Mouse (Mus musculus): ENCODE data around the gene Gpkow. TPM values are rescaled to one million over a fixed set of nuclear protein-coding genes. Genes with fewer than 3 reads are reported as not detected.
A peak's percentile ranks its signal among the peaks of the same experiment; 100 is the strongest.
"Not testable (repeated sequence)": the region's sequence is repeated elsewhere in the genome, so short reads cannot be mapped to it uniquely, and the experiment has no call there.

Gene Gpkow
- polyA plus RNA-seq, 1 experiment from 2014 or later: 29.5 TPM

- H3K9ac ChIP-seq (ENCODE audit: low read depth, low read length); H3K4me2 ChIP-seq (ENCODE audit: low read depth, low read length); H3K9me3 ChIP-seq (ENCODE audit: control insufficient read depth, low read length); H3K4me3 ChIP-seq (ENCODE audit: low read length); H3K27me3 ChIP-seq (replicated peaks; ENCODE audit: control insufficient read depth, insufficient read depth, low read length); H3K27ac ChIP-seq (ENCODE audit: low read length); H3K36me3 ChIP-seq (ENCODE audit: control insufficient read depth, insufficient read depth, low read length); H3K4me1 ChIP-seq (ENCODE audit: control insufficient read depth, insufficient read depth, low read length); ATAC-seq: not testable (repeated sequence)
- 35% methylated on average over 1 of the region's 1 CpGs for WGBS
These were observed 19.1 kb downstream of the Gpkow start for GRCm38 (mm10) chrX:7716058-7716457.

GRCm38 (mm10) chrX:7721514-7722281 is 24.8 kb downstream of the Gpkow start, which contains the start of gene Gm45208:
Gene Gm45208 (plus strand): TSS chrX:7722245.
- peak within 1 kb of the TSS; percentile 92 for H3K27ac ChIP-seq (ENCODE audit: low read length)
- peak within 1 kb of the TSS; percentile 73 for H3K9ac ChIP-seq (ENCODE audit: low read depth, low read length)
- peak; percentile 95 for ATAC-seq
- 19% methylated on average over 22 of the region's 22 CpGs for WGBS
- H3K36me3 ChIP-seq (ENCODE audit: control insufficient read depth, insufficient read depth, low read length): no peaks in the 10 kb centered on the region
- peak within 1 kb of the TSS; percentile 65 for H3K4me3 ChIP-seq (ENCODE audit: low read length)
- no peaks in the 10 kb centered on the region for H3K27me3 ChIP-seq (replicated peaks; ENCODE audit: control insufficient read depth, insufficient read depth, low read length)
- H3K4me2 ChIP-seq (ENCODE audit: low read depth, low read length): peak within 1 kb of the TSS; percentile 73
- no peaks in the 10 kb centered on the region for H3K4me1 ChIP-seq (ENCODE audit: control insufficient read depth, insufficient read depth, low read length)
- H3K9me3 ChIP-seq (ENCODE audit: control insufficient read depth, low read length): no peaks in the 10 kb centered on the region

GRCm38 (mm10) chrX:7722282-7722611 is 25.3 kb downstream of the Gpkow start:
- Histone ChIP-seq H3K36me3 (ENCODE audit: control insufficient read depth, insufficient read depth, low read length) (no peaks in the 10 kb centered on the region), H3K27me3 (replicated peaks; ENCODE audit: control insufficient read depth, insufficient read depth, low read length) (no peaks in the 10 kb centered on the region), H3K4me3 (ENCODE audit: low read length) (peak overlapping the region; percentile 65), H3K4me1 (ENCODE audit: control insufficient read depth, insufficient read depth, low read length) (no peaks in the 10 kb centered on the region), H3K9me3 (ENCODE audit: control insufficient read depth, low read length) (no peaks in the 10 kb centered on the region), H3K9ac (ENCODE audit: low read depth, low read length) (peak overlapping the region; percentile 73), H3K27ac (ENCODE audit: low read length) (peak overlapping the region; percentile 92), H3K4me2 (ENCODE audit: low read depth, low read length) (peak overlapping the region; percentile 73)
- WGBS: 25% methylated on average over 11 of the region's 11 CpGs
- ATAC-seq: peak; percentile 47

- Histone ChIP-seq H3K36me3 (ENCODE audit: control insufficient read depth, insufficient read depth, low read length) (no peaks in the 10 kb centered on the region), H3K4me1 (ENCODE audit: control insufficient read depth, insufficient read depth, low read length) (0 out of 2 replicates have a peak, but pooled peaks cover 2% of the 10 kb centered on the region), H3K27me3 (replicated peaks; ENCODE audit: control insufficient read depth, insufficient read depth, low read length) (no peaks in the 10 kb centered on the region), H3K9ac (ENCODE audit: low read depth, low read length) (peak overlapping the region; percentile 73), H3K27ac (ENCODE audit: low read length) (no peak overlapping the region), H3K4me3 (ENCODE audit: low read length) (peak overlapping the region; percentile 65), H3K4me2 (ENCODE audit: low read depth, low read length) (peak overlapping the region; percentile 73), H3K9me3 (ENCODE audit: control insufficient read depth, low read length) (no peaks in the 10 kb centered on the region)
- no peak for ATAC-seq
- WGBS: 15% methylated on average over 4 of the region's 4 CpGs
These were observed 25.8 kb downstream of the Gpkow start for GRCm38 (mm10) chrX:7722691-7723090.

GRCm38 (mm10) chrX:7724135-7724534 is 27.2 kb downstream of the Gpkow start:
- 79% methylated on average over 7 of the region's 7 CpGs for WGBS
- Histone ChIP-seq H3K27ac (ENCODE audit: low read length) (no peak overlapping the region), H3K4me1 (ENCODE audit: control insufficient read depth, insufficient read depth, low read length) (0 out of 2 replicates have a peak, but pooled peaks cover 3% of the 10 kb centered on the region), H3K9ac (ENCODE audit: low read depth, low read length) (no peak overlapping the region), H3K27me3 (replicated peaks; ENCODE audit: control insufficient read depth, insufficient read depth, low read length) (no peaks in the 10 kb centered on the region), H3K36me3 (ENCODE audit: control insufficient read depth, insufficient read depth, low read length) (no peaks in the 10 kb centered on the region), H3K9me3 (ENCODE audit: control insufficient read depth, low read length) (no peaks in the 10 kb centered on the region), H3K4me3 (ENCODE audit: low read length) (no peak overlapping the region), H3K4me2 (ENCODE audit: low read depth, low read length) (no peak overlapping the region)
- no peak for ATAC-seq

- Histone ChIP-seq H3K9ac (ENCODE audit: low read depth, low read length) (no peak overlapping the region), H3K4me1 (ENCODE audit: control insufficient read depth, insufficient read depth, low read length) (0 out of 2 replicates have a peak, but pooled peaks cover 3% of the 10 kb centered on the region), H3K4me2 (ENCODE audit: low read depth, low read length) (no peak overlapping the region), H3K27me3 (replicated peaks; ENCODE audit: control insufficient read depth, insufficient read depth, low read length) (no peaks in the 10 kb centered on the region), H3K9me3 (ENCODE audit: control insufficient read depth, low read length) (no peaks in the 10 kb centered on the region), H3K27ac (ENCODE audit: low read length) (no peak overlapping the region), H3K36me3 (ENCODE audit: control insufficient read depth, insufficient read depth, low read length) (no peaks in the 10 kb centered on the region), H3K4me3 (ENCODE audit: low read length) (no peak overlapping the region)
- no peak for ATAC-seq
- WGBS: 79% methylated on average over 12 of the region's 12 CpGs
These were observed 28.9 kb downstream of the Gpkow start for GRCm38 (mm10) chrX:7725841-7726240.

- Histone ChIP-seq H3K4me2 (ENCODE audit: low read depth, low read length) (no peak overlapping the region), H3K4me3 (ENCODE audit: low read length) (no peak overlapping the region), H3K4me1 (ENCODE audit: control insufficient read depth, insufficient read depth, low read length) (0 out of 2 replicates have a peak, but pooled peaks cover 3% of the 10 kb centered on the region), H3K9ac (ENCODE audit: low read depth, low read length) (no peak overlapping the region), H3K27me3 (replicated peaks; ENCODE audit: control insufficient read depth, insufficient read depth, low read length) (no peaks in the 10 kb centered on the region), H3K9me3 (ENCODE audit: control insufficient read depth, low read length) (no peaks in the 10 kb centered on the region), H3K36me3 (ENCODE audit: control insufficient read depth, insufficient read depth, low read length) (no peaks in the 10 kb centered on the region), H3K27ac (ENCODE audit: low read length) (peak overlapping the region; percentile 77; the same call in 1 of the 2 replicates)
- no peak for ATAC-seq
- WGBS: 91% methylated on average over 13 of the region's 13 CpGs
These were observed 30.2 kb downstream of the Gpkow start for GRCm38 (mm10) chrX:7727176-7727575.

GRCm38 (mm10) chrX:7728215-7728921 is 31.4 kb downstream of the Gpkow start, which contains the start of gene Praf2:
Gene Praf2 (plus strand): TSS chrX:7728439.
- Histone ChIP-seq H3K9me3 (ENCODE audit: control insufficient read depth, low read length) (no peaks in the 10 kb centered on the region), H3K4me1 (ENCODE audit: control insufficient read depth, insufficient read depth, low read length) (0 out of 2 replicates have a peak, but pooled peaks cover 3% of the 10 kb centered on the region), H3K36me3 (ENCODE audit: control insufficient read depth, insufficient read depth, low read length) (no peaks in the 10 kb centered on the region), H3K9ac (ENCODE audit: low read depth, low read length) (peak within 1 kb of the TSS; percentile 53), H3K4me2 (ENCODE audit: low read depth, low read length) (peak within 1 kb of the TSS; percentile 52), H3K27ac (ENCODE audit: low read length) (peak within 1 kb of the TSS; percentile 77), H3K4me3 (ENCODE audit: low read length) (peak within 1 kb of the TSS; percentile 53), H3K27me3 (replicated peaks; ENCODE audit: control insufficient read depth, insufficient read depth, low read length) (no peaks in the 10 kb centered on the region)
- ATAC-seq: peak; percentile 95
- WGBS: 12% methylated on average over 42 of the region's 42 CpGs

- Histone ChIP-seq H3K27me3 (replicated peaks; ENCODE audit: control insufficient read depth, insufficient read depth, low read length) (no peaks in the 10 kb centered on the region), H3K4me2 (ENCODE audit: low read depth, low read length) (peak overlapping the region; percentile 52), H3K4me1 (ENCODE audit: control insufficient read depth, insufficient read depth, low read length) (0 out of 2 replicates have a peak, but pooled peaks cover 3% of the 10 kb centered on the region), H3K4me3 (ENCODE audit: low read length) (peak overlapping the region; percentile 53), H3K9me3 (ENCODE audit: control insufficient read depth, low read length) (no peaks in the 10 kb centered on the region), H3K27ac (ENCODE audit: low read length) (no peak overlapping the region), H3K9ac (ENCODE audit: low read depth, low read length) (peak overlapping the region; percentile 48), H3K36me3 (ENCODE audit: control insufficient read depth, insufficient read depth, low read length) (no peaks in the 10 kb centered on the region)
- WGBS: 37% methylated on average over 4 of the region's 4 CpGs
- ATAC-seq: peak; percentile 45
These were observed 32.0 kb downstream of the Gpkow start for GRCm38 (mm10) chrX:7728922-7729265.
